Mouse (Mus musculus) cerebellum, adult 2 months (tissue): ENCODE results near the gene Vmn1r211.
"Not testable (repeated sequence)": the region's sequence is repeated elsewhere in the genome, so short reads cannot be mapped to it uniquely, and the experiment has no call there.

Source experiments
- CTCF ChIP-seq: fragments of 200-500 bp; IDR thresholded peaks from 2 replicates; pipeline ENCODE4 v1.5.1; 2011; ENCODE audit warnings: low read depth, mild to moderate bottlenecking, control low read depth, low read length, moderate library complexity, borderline replicate concordance; ENCODE audit not compliant: insufficient read depth
- POLR2A ChIP-seq: fragments of 200-500 bp; IDR thresholded peaks from 2 replicates; pipeline ENCODE4 v1.6.1; 2011; ENCODE audit warnings: low read length, control low read depth, borderline replicate concordance; ENCODE audit not compliant: insufficient read depth

DNA sequence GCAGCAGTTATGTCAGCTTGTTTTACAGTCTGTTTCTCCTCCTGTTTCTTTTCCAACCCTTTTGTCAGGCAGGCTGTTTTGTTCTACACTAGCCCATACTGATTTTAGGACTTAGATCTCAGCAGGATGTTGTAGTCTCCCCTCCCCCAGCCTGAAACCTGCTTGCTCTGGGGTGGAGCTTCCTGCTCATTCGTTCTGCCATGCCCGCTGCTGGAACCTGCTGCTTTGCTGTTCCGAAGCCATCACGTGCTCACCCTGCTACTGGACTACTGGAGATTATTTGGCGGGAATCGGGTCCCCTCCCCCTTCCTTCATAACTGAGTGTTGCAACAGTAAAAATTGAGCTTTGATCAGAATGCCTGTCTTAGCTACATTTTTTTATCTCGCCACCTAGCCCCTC, 28.0 kb downstream of the Vmn1r211 start:
- not testable (repeated sequence) for TF ChIP-seq POLR2A, CTCF
